Mouse (Mus musculus): ENCODE measurements around the gene Wdr77. TPM values are rescaled to one million over a fixed set of nuclear protein-coding genes. Genes with fewer than 3 reads are reported as not detected.
"Not testable (repeated sequence)": the region's sequence is repeated elsewhere in the genome, so short reads cannot be mapped to it uniquely, and the experiment has no call there.

Wdr77 gene
- polyA plus RNA-seq, 1 experiment from 2014 or later = 102 TPM

DNA sequence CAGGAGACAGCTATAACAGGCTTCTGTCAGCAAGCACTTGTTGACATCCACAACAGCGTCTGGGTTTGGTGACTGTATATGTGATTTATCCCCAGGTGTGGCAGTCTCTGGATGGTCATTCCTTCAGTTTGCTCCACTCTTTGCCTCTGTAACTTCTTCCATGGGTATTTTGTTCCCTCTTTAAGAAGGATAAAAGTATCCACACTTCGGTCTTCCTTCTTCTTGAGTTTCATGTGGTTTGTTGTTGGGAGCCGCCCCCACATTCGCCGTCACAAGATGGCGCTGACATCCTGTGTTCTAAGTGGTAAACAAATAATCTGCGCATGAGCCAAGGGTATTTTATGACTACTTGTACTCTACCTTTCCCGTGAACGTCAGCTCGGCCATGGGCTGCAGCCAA, 44.2 kb downstream of the Wdr77 start:
- not testable (repeated sequence) for H3K36me3 ChIP-seq; H3K4me2 ChIP-seq (replicated peaks); ATAC-seq (ENCODE audit: low FRiP score, low read depth); H3K4me1 ChIP-seq; H3K27ac ChIP-seq; H3K27me3 ChIP-seq (replicated peaks); H3K9me3 ChIP-seq; H3K9ac ChIP-seq; H3K4me3 ChIP-seq
- WGBS = 70% methylated on average over 10 of the region's 10 CpGs

DNA sequence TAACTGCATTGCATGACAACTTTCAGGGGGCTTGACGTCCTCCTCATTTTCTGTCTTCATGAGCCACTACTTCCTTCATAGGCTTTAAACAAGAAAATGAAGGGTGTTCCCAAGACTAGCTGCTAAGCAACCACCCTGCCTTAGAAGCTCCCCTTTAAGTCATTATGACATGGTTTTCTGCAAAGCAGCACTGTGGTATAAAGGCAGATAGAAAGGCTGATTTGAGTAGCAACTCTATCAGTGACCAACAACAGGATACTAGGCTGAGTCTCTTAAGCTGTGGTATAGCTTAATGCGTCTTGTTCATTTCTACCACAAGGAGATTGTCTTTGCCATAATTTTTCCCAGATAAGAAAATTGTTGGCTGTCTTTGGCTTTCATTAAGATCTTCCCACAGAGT, 55.4 kb downstream of the Wdr77 start, which contains the start of gene Pifo:
Gene Pifo (minus strand): TSS at position 101 of the 400 bp plus-strand sequence.
- H3K27ac ChIP-seq = no peak within 1 kb of the TSS
- H3K9ac ChIP-seq = no peak within 1 kb of the TSS
- H3K4me3 ChIP-seq = no peak within 1 kb of the TSS
- no peaks in the 10 kb centered on the region for H3K9me3 ChIP-seq
- H3K36me3 ChIP-seq = no peaks in the 10 kb centered on the region
- no peaks in the 10 kb centered on the region for H3K4me1 ChIP-seq
- 86% methylated on average over 2 of the region's 2 CpGs for WGBS
- H3K4me2 ChIP-seq (replicated peaks) = no peak within 1 kb of the TSS
- ATAC-seq (ENCODE audit: low FRiP score, low read depth) = no peak
- H3K27me3 ChIP-seq (replicated peaks) = no peaks in the 10 kb centered on the region

Other genes with a start within 250 kb of the Wdr77 start
- 76.6 and 76.9 TPM in 2 replicates for gene Rap1a, start 158.0 kb upstream of the Wdr77 start, polyA plus RNA-seq (2016; fragmentation: Nextera tagmentation; extraction: Ambion mirVana)
- not detected in 2 replicates for gene Adora3, start 88.5 kb upstream of the Wdr77 start, polyA plus RNA-seq (2016; fragmentation: Nextera tagmentation; extraction: Ambion mirVana)
- not detected in 2 replicates for gene Tmigd3, start 88.5 kb upstream of the Wdr77 start, polyA plus RNA-seq (2016; fragmentation: Nextera tagmentation; extraction: Ambion mirVana)
- gene I830077J02Rik, start 26.7 kb upstream of the Wdr77 start, polyA plus RNA-seq (2016; fragmentation: Nextera tagmentation; extraction: Ambion mirVana) = 0.33 and 0.55 TPM in 2 replicates
- gene Atp5f1, start 730 bp downstream of the Wdr77 start, polyA plus RNA-seq (2016; fragmentation: Nextera tagmentation; extraction: Ambion mirVana) = 518 and 558 TPM in 2 replicates
- gene Ovgp1, start 14.3 kb downstream of the Wdr77 start, polyA plus RNA-seq (2016; fragmentation: Nextera tagmentation; extraction: Ambion mirVana) = 2.6 and 3.1 TPM in 2 replicates
- gene Pifo, start 55.3 kb downstream of the Wdr77 start, polyA plus RNA-seq (2016; fragmentation: Nextera tagmentation; extraction: Ambion mirVana) = 0.22 TPM in 1 of 2 replicates, not detected in the other
- not detected in 2 replicates for gene Chil5, start 73.4 kb downstream of the Wdr77 start, polyA plus RNA-seq (2016; fragmentation: Nextera tagmentation; extraction: Ambion mirVana)
- 0.38 TPM in 1 of 2 replicates, not detected in the other for gene Chia1, start 153.9 kb downstream of the Wdr77 start, polyA plus RNA-seq (2016; fragmentation: Nextera tagmentation; extraction: Ambion mirVana)
- not detected in 2 replicates for gene Chil3, start 208.2 kb downstream of the Wdr77 start, polyA plus RNA-seq (2016; fragmentation: Nextera tagmentation; extraction: Ambion mirVana)